Mouse (Mus musculus) layer of hippocampus, adult 2 months (tissue): Measurements from ENCODE around the gene Ppp1r12a. TPM values are rescaled to one million over a fixed set of nuclear protein-coding genes. Genes with fewer than 3 reads are reported as not detected.

Experiments used
- DNase-seq, 2 experiments: peaks; one replicate each; pipeline ENCODE4 v3.0.0; 2022; ENCODE audit warnings: low spot score in 2 of 2
- H3K27ac ChIP-seq: fragments of 200-600 bp; 2 replicates; pipeline ENCODE4 v1.8.1; 2022
- H3K4me3 ChIP-seq: fragments of 200-600 bp; 2 replicates; pipeline ENCODE4 v1.8.1; 2022; ENCODE audit warnings: mild to moderate bottlenecking
- CTCF ChIP-seq: fragments of 200-600 bp; conservative IDR thresholded peaks from 2 replicates; pipeline ENCODE4 v1.8.1; 2022; ENCODE audit warnings: antibody characterized with exemption, mild to moderate bottlenecking, moderate library complexity
- total RNA-seq, 2 experiments: library from RNA; stranded (reverse); gene quantifications; 2 replicates each; pipeline ENCODE4 v1.2.3; 2021

Ppp1r12a gene
- total RNA-seq, 2 experiments from 2014 or later = 128 to 133 TPM

- TF ChIP-seq CTCF = no peak
- no peak overlapping the region for H3K4me3 ChIP-seq
- DNase-seq = no peak
- no peak overlapping the region for H3K27ac ChIP-seq
Observed at GRCm38 (mm10) chr10:108172817-108173563, 11.0 kb downstream of the Ppp1r12a start.

DNA sequence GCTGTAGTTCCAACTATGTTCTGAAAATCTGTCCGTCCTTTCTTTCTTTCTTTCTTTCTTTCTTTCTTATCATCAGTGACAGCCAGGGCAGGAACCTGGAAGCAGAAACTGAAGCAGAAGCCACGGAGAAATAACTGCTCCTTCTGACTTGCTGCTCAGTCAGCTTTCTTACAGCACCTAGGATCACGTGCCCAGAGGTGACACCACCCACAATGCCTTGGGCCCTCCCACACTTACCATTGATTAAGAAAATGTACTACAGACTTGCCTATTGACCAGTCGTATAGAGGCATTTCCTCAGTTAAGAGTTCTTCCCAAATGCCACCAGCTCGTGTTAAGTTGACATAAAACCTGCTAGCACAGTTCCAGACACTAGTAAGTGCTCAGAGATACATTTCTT, 12.1 kb downstream of the Ppp1r12a start:
- TF ChIP-seq CTCF = no peak
- DNase-seq = no peak
- Histone ChIP-seq H3K4me3 (no peak overlapping the region), H3K27ac (no peak overlapping the region)

DNA sequence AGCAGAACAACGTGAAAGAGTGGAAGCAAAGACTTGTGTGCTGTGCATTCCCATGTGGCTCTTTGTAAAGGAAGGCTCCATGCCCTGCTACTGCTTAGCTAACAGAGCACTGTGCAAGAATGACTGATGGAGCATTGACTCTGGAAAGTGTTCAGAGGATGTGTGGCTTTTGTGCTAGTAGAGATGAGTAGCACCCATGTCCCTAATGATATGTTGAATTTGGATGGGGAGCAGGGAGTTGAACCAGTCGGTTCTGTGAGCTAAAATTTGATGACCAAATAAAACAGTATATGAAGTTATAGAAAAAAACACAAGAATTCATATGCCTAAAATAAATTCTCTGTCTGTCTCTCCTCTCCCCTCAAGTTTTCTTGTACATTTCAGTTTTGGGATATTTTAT, 13.9 kb downstream of the Ppp1r12a start:
- DNase-seq = no peak
- no peak overlapping the region for H3K27ac ChIP-seq
- TF ChIP-seq CTCF = no peak
- H3K4me3 ChIP-seq = no peak overlapping the region

- no peak overlapping the region; the same call in 1 of the 2 replicates for H3K27ac ChIP-seq
- no peak for TF ChIP-seq CTCF
- H3K4me3 ChIP-seq = no peak overlapping the region
- DNase-seq = no peak
Observed at GRCm38 (mm10) chr10:108178285-108178848, 16.4 kb downstream of the Ppp1r12a start.

GRCm38 (mm10) chr10:108179404-108179803, 17.4 kb downstream of the Ppp1r12a start:
- no peak for TF ChIP-seq CTCF
- DNase-seq = no peak
- no peak overlapping the region for H3K4me3 ChIP-seq
- peak overlapping the region; percentile 8; the same call in 1 of the 2 replicates for H3K27ac ChIP-seq

- no peak for TF ChIP-seq CTCF
- DNase-seq = no peak
- Histone ChIP-seq H3K4me3 (no peak overlapping the region), H3K27ac (no peak overlapping the region; the same call in 1 of the 2 replicates)
Observed at GRCm38 (mm10) chr10:108180313-108180712, 18.3 kb downstream of the Ppp1r12a start.

GRCm38 (mm10) chr10:108181893-108182292, 19.9 kb downstream of the Ppp1r12a start:
- Histone ChIP-seq H3K27ac (no peak overlapping the region), H3K4me3 (no peak overlapping the region)
- DNase-seq = no peak
- 0 out of 2 replicates have a peak, but pooled peaks have one; percentile 6 for TF ChIP-seq CTCF

DNA sequence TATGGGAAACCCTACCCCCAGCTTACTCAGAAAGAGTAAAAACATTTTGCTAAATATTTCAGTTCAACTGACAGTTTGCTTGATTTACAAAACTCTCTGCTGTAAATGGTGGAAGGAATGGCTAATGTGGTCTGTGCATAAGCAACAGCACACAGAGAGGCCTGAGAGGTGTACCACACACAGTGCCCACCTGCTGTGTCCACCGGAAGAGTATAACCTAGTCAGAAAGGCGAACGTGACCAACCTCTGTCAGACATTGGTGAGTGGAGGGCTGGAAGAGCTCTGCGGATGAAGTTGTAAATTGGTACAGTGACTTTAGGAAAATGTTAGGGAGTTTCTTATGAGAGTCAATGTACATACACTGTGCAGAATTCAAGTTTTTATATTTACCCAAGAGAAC, 20.4 kb downstream of the Ppp1r12a start:
- Histone ChIP-seq H3K4me3 (no peak overlapping the region), H3K27ac (no peak overlapping the region)
- DNase-seq = no peak
- TF ChIP-seq CTCF = no peak

GRCm38 (mm10) chr10:108184763-108185162, 22.8 kb downstream of the Ppp1r12a start:
- Histone ChIP-seq H3K27ac (peak overlapping the region; percentile 68), H3K4me3 (no peak overlapping the region)
- no peak for TF ChIP-seq CTCF
- peak in 1 of 2 experiments; percentile 39 for DNase-seq

- Histone ChIP-seq H3K4me3 (no peak overlapping the region), H3K27ac (peak overlapping the region; percentile 68)
- no peak for TF ChIP-seq CTCF
- no peak for DNase-seq
Observed at GRCm38 (mm10) chr10:108185265-108185664, 23.3 kb downstream of the Ppp1r12a start.

- no peak overlapping the region for H3K27ac ChIP-seq
- no peak for DNase-seq
- H3K4me3 ChIP-seq = no peak overlapping the region
- TF ChIP-seq CTCF = no peak
Observed at GRCm38 (mm10) chr10:108189303-108189702, 27.3 kb downstream of the Ppp1r12a start.

- no peak for DNase-seq
- H3K4me3 ChIP-seq = no peak overlapping the region
- no peak for TF ChIP-seq CTCF
- H3K27ac ChIP-seq = 0 out of 2 replicates have a peak overlapping the region, but pooled peaks have one; percentile 3
Observed at GRCm38 (mm10) chr10:108189986-108190385, 28.0 kb downstream of the Ppp1r12a start.

- H3K4me3 ChIP-seq = no peak overlapping the region; the same call in 1 of the 2 replicates
- DNase-seq = no peak
- peak overlapping the region; percentile 3; the same call in 1 of the 2 replicates for H3K27ac ChIP-seq
- peak; percentile 81 for TF ChIP-seq CTCF
Observed at GRCm38 (mm10) chr10:108190626-108191025, 28.6 kb downstream of the Ppp1r12a start.

DNA sequence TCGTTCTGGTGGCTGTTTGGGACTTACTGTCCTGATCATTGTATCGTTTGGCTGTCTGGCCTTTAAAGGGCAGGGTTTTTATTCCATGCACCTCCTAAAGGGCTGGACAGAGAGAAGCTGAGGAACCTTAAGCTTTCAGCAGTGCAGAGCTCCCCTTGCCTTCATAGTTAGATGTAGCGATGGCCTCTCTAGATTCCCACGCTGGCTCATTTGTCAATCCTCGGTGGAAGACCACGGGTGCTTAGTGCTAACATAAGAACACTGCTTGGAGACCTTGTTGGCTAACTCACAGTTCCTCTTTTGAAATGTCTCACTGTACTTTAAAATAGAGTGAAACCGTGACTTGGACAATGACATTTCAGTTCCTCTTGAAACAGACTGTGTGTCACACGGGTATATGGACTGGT, 29.4 kb downstream of the Ppp1r12a start:
- Histone ChIP-seq H3K4me3 (peak overlapping the region; percentile 19; the same call in 1 of the 2 replicates), H3K27ac (peak overlapping the region; percentile 34)
- no peak for TF ChIP-seq CTCF
- no peak for DNase-seq
